Mouse (Mus musculus): Measurements from ENCODE around the gene Rab44. TPM values are rescaled to one million over a fixed set of nuclear protein-coding genes. Genes with fewer than 3 reads are reported as not detected.

Rab44 gene
- polyA plus RNA-seq, 1 experiment: 4.9 TPM

- Histone ChIP-seq H3K4me1 (ENCODE audit: control insufficient read depth, insufficient read depth, insufficient read length) (no peaks in the 10 kb centered on the region), H3K27ac (ENCODE audit: insufficient read depth, low read length) (no peak overlapping the region), H3K27me3 (ENCODE audit: control insufficient read depth, insufficient read depth, low read length) (no peaks in the 10 kb centered on the region), H3K4me3 (ENCODE audit: extremely low read depth, insufficient read depth, insufficient read length) (no peak overlapping the region), H3K36me3 (ENCODE audit: control insufficient read depth, insufficient read depth, low read length) (no peaks in the 10 kb centered on the region)
- WGBS: 23% methylated on average over 11 of the region's 12 CpGs
- no peak for DNase-seq (ENCODE audit: low read depth in 1 of 2, low spot score in 2 of 2)
- TF ChIP-seq CTCF (IDR thresholded peaks at IDR 0.05; ENCODE audit: extremely low read depth, insufficient read depth, insufficient read length, insufficient replicate concordance) (no peak), POLR2A (IDR thresholded peaks at IDR 0.05; ENCODE audit: low read depth, low read length) (no peak)
These were observed 75.0 kb downstream of the Rab44 start for GRCm38 (mm10) chr17:29188989-29189388.

GRCm38 (mm10) chr17:29195579-29195978, 81.6 kb downstream of the Rab44 start:
- Histone ChIP-seq H3K36me3 (ENCODE audit: control insufficient read depth, insufficient read depth, low read length) (no peaks in the 10 kb centered on the region), H3K27me3 (ENCODE audit: control insufficient read depth, insufficient read depth, low read length) (no peaks in the 10 kb centered on the region), H3K4me3 (ENCODE audit: extremely low read depth, insufficient read depth, insufficient read length) (no peak overlapping the region), H3K4me1 (ENCODE audit: control insufficient read depth, insufficient read depth, insufficient read length) (no peaks in the 10 kb centered on the region), H3K27ac (ENCODE audit: insufficient read depth, low read length) (no peak overlapping the region)
- TF ChIP-seq POLR2A (IDR thresholded peaks at IDR 0.05; ENCODE audit: low read depth, low read length): no peak
- no peak for TF ChIP-seq CTCF (IDR thresholded peaks at IDR 0.05; ENCODE audit: extremely low read depth, insufficient read depth, insufficient read length, insufficient replicate concordance)
- no peak for DNase-seq (ENCODE audit: low read depth in 1 of 2, low spot score in 2 of 2)
- 90% methylated on average over 4 of the region's 4 CpGs for WGBS

Other genes with a start within 250 kb of the Rab44 start
- gene 4930539E08Rik, start 198.8 kb upstream of the Rab44 start, polyA plus RNA-seq (2012; rRNA removed): 0.37 and 0.59 TPM in 2 replicates
- 0.18 and 0.28 TPM in 2 replicates for gene Pxt1, start 170.3 kb upstream of the Rab44 start, polyA plus RNA-seq (2012; rRNA removed)
- gene Kctd20, start 162.2 kb upstream of the Rab44 start, polyA plus RNA-seq (2012; rRNA removed): 27.4 and 58.3 TPM in 2 replicates
- 119 and 149 TPM in 2 replicates for gene Stk38, start 106.2 kb upstream of the Rab44 start, polyA plus RNA-seq (2012; rRNA removed)
- gene Srsf3, start 81.5 kb upstream of the Rab44 start, polyA plus RNA-seq (2012; rRNA removed): 189 and 210 TPM in 2 replicates
- gene Cdkn1a, start 23.2 kb upstream of the Rab44 start, polyA plus RNA-seq (2012; rRNA removed): 7.6 and 8.0 TPM in 2 replicates
- gene Cpne5, start 124.0 kb downstream of the Rab44 start, polyA plus RNA-seq (2012; rRNA removed): 2.4 and 3.6 TPM in 2 replicates
- gene Ppil1, start 150.0 kb downstream of the Rab44 start, polyA plus RNA-seq (2012; rRNA removed): 24.8 and 34.0 TPM in 2 replicates
- 36.5 TPM in 2 replicates for gene BC004004, start 154.6 kb downstream of the Rab44 start, polyA plus RNA-seq (2012; rRNA removed)
- gene Pi16, start 203.5 kb downstream of the Rab44 start, polyA plus RNA-seq (2012; rRNA removed): 4.2 and 6.4 TPM in 2 replicates
- gene Mtch1, start 233.8 kb downstream of the Rab44 start, polyA plus RNA-seq (2012; rRNA removed): 145 and 212 TPM in 2 replicates
- gene Fgd2, start 246.8 kb downstream of the Rab44 start, polyA plus RNA-seq (2012; rRNA removed): 268 and 346 TPM in 2 replicates

All from spleen, adult 2 months (tissue).